Mouse (Mus musculus) liver (tissue): ENCODE measurements at regions not wholly inside any gene's neighbourhood (a gene's known extent, or its start where the extent isn't known, plus 50 kb on each side); places are given as distances from the start of the nearest gene placed in this dataset.
A peak's percentile ranks its signal among the peaks of the same experiment; 100 is the strongest.
"Not testable (repeated sequence)": the region's sequence is repeated elsewhere in the genome, so short reads cannot be mapped to it uniquely, and the experiment has no call there.

ENCODE experiments used
- DNase-seq: peaks from one replicate; pipeline ENCODE4 v3.0.0-alpha.2; 2020; ENCODE audit warnings: mixed read lengths

DNA sequence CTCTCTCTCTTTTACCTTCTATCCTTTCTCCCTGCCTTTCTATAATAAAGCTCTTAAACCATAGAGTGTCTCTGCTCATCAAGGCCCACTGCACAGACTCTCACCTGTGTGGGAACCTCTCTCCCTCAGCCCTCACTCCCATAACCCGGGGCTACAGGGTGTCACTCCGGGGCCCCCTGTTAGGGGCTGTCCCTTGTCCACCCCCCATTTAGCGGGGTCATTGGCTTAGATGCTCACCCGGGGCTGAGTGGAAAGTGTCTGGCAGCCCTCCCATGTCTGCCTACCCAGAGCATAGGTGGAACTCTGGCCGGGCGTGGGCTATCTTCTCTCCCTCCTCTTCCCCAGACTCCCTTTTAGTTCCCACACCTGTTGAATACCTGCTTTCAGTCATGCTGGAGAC, 116.4 kb downstream of the Zfp993 start:
- peak; percentile 1 for DNase-seq

DNA sequence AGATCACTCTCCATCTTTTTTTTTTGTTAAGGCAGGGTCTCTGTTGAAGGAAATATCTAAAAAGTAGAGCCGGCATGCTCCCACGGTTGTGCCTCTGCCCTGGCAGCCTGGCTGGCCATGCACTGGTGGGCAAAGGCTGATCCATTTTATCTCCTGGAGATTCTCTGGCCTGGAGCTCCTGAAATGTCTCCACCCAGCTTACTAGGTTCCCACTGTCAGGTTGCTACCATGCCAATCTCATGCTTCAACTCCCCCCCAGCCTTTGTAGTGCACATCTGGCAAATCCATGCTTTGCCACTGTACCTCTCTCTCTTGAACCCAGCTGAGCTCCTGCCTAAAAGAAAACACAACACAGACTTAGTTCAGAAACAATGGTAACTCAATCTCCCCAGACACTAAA, 129.0 kb downstream of the Zfp993 start:
- DNase-seq: peak; percentile 4

DNA sequence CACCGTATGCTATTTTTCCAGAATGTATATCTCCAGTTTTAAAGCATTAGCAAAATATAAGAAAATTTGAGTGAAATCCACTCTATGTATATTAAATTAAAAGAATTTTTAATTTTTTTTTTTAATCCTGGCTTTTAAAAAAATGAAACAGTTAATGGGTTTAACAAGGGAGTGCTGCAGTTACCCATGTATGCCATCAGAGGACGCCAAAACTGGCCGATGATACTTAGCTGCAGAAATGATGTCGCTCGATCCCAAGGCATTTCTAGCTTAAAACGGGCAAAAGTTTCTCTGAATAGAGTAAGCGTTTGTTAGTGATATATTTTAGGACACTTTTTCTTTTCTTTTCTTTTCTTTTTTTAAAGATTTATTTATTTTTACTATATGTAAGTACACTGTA, 129.9 kb downstream of the Zfp993 start:
- not testable (repeated sequence) for DNase-seq

DNA sequence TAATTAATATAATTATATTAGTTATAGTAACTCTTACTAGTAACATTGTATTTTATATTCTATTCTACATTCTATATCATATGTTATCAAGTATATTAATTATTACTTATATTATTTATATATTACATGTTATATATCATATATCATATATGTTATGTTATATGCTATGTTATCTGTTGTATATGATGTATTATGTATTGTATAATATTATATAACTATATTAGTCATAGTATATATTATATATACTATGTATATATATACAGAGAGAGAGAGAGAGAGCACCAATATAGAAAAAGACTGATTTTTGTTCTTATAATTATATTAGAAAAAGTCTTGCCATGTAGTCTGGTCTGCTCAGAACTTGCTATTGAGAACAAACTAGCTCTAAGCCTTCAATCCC, 133.0 kb downstream of the Zfp993 start:
- not testable (repeated sequence) for DNase-seq
